Mouse (Mus musculus) liver, postnatal 0 days (tissue): ENCODE data around the gene Tmem258. TPM values are rescaled to one million over a fixed set of nuclear protein-coding genes. Genes with fewer than 3 reads are reported as not detected.

Experiments used
- ATAC-seq: fragments of 200-750 bp; cut with Nextera tagmentation; 2 replicates; pipeline ENCODE4 v1.8.0; 2017; ENCODE audit warnings: mild to moderate bottlenecking, moderate library complexity
- DNase-seq: peaks from one replicate; pipeline ENCODE4 v3.0.0-alpha.2; 2016
- H3K27ac ChIP-seq: fragments of 300-500 bp; sonication (generic); 2 replicates; pipeline ENCODE4 v1.5.1; 2014; ENCODE audit warnings: antibody characterized with exemption, moderate library complexity, mild to moderate bottlenecking, low read depth
- H3K27me3 ChIP-seq: fragments of 300-500 bp; sonication (generic); 2 replicates; pipeline ENCODE4 v1.6.1; 2014; ENCODE audit warnings: low read length, control low read depth, mixed read lengths; ENCODE audit not compliant: insufficient read depth
- H3K36me3 ChIP-seq: fragments of 300-500 bp; sonication (generic); replicated peaks from 2 replicates; pipeline ENCODE4 v1.6.1; 2014; ENCODE audit warnings: mild to moderate bottlenecking, control low read depth, low read length, moderate library complexity, mixed read lengths; ENCODE audit not compliant: insufficient read depth
- H3K4me1 ChIP-seq: fragments of 300-500 bp; sonication (generic); 2 replicates; pipeline ENCODE4 v1.6.1; 2014; ENCODE audit warnings: antibody characterized with exemption, mild to moderate bottlenecking, control low read depth; ENCODE audit not compliant: insufficient read depth
- H3K4me2 ChIP-seq: fragments of 300-500 bp; sonication (generic); 2 replicates; pipeline ENCODE4 v1.6.1; 2014; ENCODE audit warnings: low read depth, mild to moderate bottlenecking, low read length, moderate library complexity, mixed read lengths
- H3K4me3 ChIP-seq: fragments of 300-500 bp; sonication (generic); 2 replicates; pipeline ENCODE4 v1.5.1; 2014; ENCODE audit warnings: low read depth, low read length
- H3K9ac ChIP-seq: fragments of 300-500 bp; sonication (generic); replicated peaks from 2 replicates; pipeline ENCODE4 v1.6.1; 2014; ENCODE audit warnings: mild to moderate bottlenecking, moderate library complexity
- H3K9me3 ChIP-seq: fragments of 300-500 bp; sonication (generic); 2 replicates; pipeline ENCODE4 v1.6.1; 2016; ENCODE audit warnings: mild to moderate bottlenecking, control low read depth, low read length, mixed read lengths
- CTCF ChIP-seq: sonication (generic); IDR thresholded peaks from 2 replicates; pipeline ENCODE4 v1.5.1; 2016; ENCODE audit warnings: antibody characterized with exemption, low read depth
- EP300 ChIP-seq: IDR thresholded peaks from 2 replicates; pipeline ENCODE4 v1.6.1; 2016; ENCODE audit warnings: antibody characterized with exemption, low read depth, mild to moderate bottlenecking
- WGBS: fragments of 180-500 bp; shearing (Covaris S2); extraction: QIAGEN DNeasy Blood & Tissue Kit; methylation state at CpG from one replicate; pipeline ENCODE4 v1.1.7; 2014; ENCODE audit not compliant: insufficient replicate concordance; 5-methylcytosine and 5-hydroxymethylcytosine counted together
- microRNA-seq: library from miRNA; unstranded; fragments of <30 nt; microRNA quantifications from one replicate; pipeline ENCODE4, GENCODE M21; 2016
- polyA plus RNA-seq: library from polyadenylated mRNA; unstranded; fragments of >200 nt; fragmentation: Nextera tagmentation; extraction: Ambion mirVana; gene quantifications from 2 replicates; pipeline ENCODE4 v1.2.1, GENCODE M21; 2015

The Tmem258 gene
- polyA plus RNA-seq, 1 experiment from 2014 or later, result 195 TPM

DNA sequence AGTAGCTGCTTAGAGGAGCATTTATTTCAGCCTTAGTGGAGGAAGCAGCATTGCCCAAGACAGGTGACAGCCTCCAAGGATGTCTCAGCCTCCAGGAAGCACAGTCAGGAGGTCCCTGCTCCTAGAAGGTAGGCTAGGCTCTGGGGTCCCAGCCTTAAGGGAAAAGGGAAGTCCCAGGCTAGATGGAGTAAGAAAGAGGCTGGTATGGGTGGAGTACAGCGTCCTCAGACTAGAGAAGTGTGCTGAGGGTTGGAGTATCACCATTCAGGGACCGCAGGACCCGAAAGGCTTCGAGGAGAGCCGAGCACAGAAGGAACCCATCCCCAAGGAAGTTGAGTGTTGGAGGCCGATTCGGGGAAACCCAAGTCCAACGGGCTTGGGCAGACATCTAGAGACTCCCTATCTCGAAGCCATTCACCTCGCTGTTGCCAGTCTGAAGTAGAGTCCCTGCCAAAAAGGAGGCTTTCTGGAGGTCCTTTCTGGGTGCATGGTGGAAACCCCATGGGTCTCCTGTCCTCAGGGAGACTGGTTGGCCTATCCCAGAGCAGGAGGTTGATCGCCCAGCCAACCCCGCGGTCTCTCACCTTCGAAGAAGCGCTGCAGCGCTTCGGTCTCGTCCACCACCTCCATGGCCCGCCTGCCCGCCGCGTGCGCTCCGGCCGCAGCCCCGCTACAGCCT, 36.3 kb downstream of the Tmem258 start:
- H3K4me1 ChIP-seq, result peaks cover 20% of the 10 kb centered on the region
- peak overlapping the region; percentile 48 for H3K4me3 ChIP-seq
- no peaks in the 10 kb centered on the region for H3K36me3 ChIP-seq
- TF ChIP-seq EP300, result no peak
- TF ChIP-seq CTCF, result no peak
- DNase-seq (no peak), ATAC-seq (peak; percentile 20)
- H3K9me3 ChIP-seq, result no peaks in the 10 kb centered on the region
- H3K27ac ChIP-seq, result peak overlapping the region; percentile 2; the same call in 1 of the 2 replicates
- peak overlapping the region; percentile 55 for H3K9ac ChIP-seq
- no peaks in the 10 kb centered on the region for H3K27me3 ChIP-seq
- WGBS, result 2% methylated on average over 26 of the region's 26 CpGs
- H3K4me2 ChIP-seq, result peak overlapping the region; percentile 86

DNA sequence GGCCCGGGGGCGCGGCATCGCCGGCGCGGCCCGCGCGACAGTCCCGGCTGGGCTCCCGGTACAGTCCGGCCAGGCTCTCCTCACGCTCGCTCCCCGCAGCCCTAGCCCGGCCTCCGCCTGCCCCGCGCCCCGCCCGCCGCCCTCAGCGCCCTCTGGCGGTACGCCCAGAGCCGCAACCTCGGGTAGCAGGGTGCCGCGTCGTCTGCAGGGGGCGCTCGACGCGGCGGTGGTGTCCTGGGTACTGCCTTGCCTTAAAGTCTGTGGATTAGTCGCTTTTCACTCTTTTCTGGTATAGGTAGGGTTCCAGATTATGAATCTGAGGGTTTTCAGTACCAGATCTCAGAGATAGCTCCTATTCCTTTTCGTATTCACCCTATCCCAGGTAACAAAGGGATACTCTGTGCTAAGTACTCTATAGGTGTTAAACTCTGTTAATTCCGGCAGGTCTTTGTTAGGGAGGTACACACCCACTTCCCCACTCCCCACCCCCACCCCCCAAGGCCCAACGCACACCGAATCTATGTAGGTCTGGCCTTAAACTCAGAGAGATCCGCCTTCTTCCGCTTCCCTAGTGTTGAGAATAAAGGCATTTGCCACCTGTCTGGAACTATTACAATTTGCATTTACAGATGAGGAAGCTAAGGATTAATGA, 37.0 kb downstream of the Tmem258 start, which contains the start of gene Myrf:
Gene Myrf, minus strand, starts transcription at position 95 of the 652 bp plus-strand sequence.
- TF ChIP-seq CTCF, result peak; percentile 97
- no peak for TF ChIP-seq EP300
- no peaks in the 10 kb centered on the region for H3K36me3 ChIP-seq
- peak; percentile 68 for ATAC-seq
- H3K4me3 ChIP-seq, result peak within 1 kb of the TSS; percentile 48
- H3K9me3 ChIP-seq, result no peaks in the 10 kb centered on the region
- peak; percentile 89 for DNase-seq
- no peaks in the 10 kb centered on the region for H3K27me3 ChIP-seq
- 8% methylated on average over 43 of the region's 43 CpGs for WGBS
- H3K9ac ChIP-seq, result peak within 1 kb of the TSS; percentile 55
- H3K4me1 ChIP-seq, result peaks cover 17% of the 10 kb centered on the region
- H3K4me2 ChIP-seq, result peak within 1 kb of the TSS; percentile 86
- peak within 1 kb of the TSS; percentile 2; the same call in 1 of the 2 replicates for H3K27ac ChIP-seq

DNA sequence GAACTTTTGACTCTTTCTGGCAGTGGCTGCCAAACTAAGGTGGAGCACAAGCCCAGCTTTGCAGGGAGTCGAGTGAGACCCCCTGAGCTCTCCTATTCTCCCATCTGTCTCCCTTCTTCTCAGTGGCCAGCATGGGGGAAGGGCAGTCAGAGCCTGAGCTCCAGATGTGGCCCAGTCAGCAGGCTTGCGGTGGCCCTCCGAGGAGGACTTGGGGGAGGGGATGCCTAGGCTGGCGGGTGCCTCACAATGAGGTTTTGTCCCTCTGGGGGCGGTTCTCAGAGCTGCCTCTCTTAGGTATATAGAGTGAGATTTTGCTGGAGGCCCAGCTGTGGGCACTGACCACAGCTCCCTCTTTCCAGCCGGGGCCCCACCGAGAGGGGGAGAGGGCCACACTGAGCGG, 39.1 kb downstream of the Tmem258 start:
- no peak for ATAC-seq
- no peaks in the 10 kb centered on the region for H3K27me3 ChIP-seq
- WGBS, result 39% methylated on average over 8 of the region's 8 CpGs

DNA sequence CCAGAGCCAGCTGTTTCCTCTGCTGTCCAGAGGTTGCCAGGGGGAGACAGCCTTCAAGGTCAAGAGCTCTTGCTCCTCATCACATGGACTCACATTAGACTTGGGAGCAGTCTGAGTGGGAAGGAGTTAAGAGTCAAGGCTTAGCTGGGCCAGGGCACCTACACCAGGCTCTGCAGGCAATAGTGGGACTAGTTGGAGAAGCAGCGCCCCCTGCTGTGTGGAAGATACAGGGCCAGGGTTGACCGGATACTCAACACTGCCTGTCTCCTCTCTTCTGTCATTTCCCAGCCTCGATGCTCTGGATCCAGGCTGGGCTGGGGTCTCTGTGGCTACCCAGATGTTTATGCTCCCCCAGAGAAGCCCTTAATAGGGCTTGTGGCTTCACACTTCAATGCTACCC, 40.4 kb downstream of the Tmem258 start:
- Histone ChIP-seq H3K4me1 (peaks cover 6% of the 10 kb centered on the region; the same call in 1 of the 2 replicates), H3K36me3 (no peaks in the 10 kb centered on the region), H3K9ac (no peak overlapping the region), H3K27ac (no peak overlapping the region), H3K27me3 (no peaks in the 10 kb centered on the region), H3K4me3 (no peak overlapping the region), H3K4me2 (no peak overlapping the region), H3K9me3 (no peaks in the 10 kb centered on the region)
- 11% methylated on average over 3 of the region's 3 CpGs for WGBS
- TF ChIP-seq EP300 (no peak), CTCF (peak; percentile 78)
- DNase-seq, result peak; percentile 80
- 0 out of 2 replicates have a peak, but pooled peaks have one; percentile 24 for ATAC-seq

More for the DNA sequence above, 39.1 kb downstream of the Tmem258 start:
- no peak overlapping the region for H3K4me3 ChIP-seq
- peaks cover 14% of the 10 kb centered on the region for H3K4me1 ChIP-seq
- H3K4me2 ChIP-seq, result no peak overlapping the region
- H3K9me3 ChIP-seq, result no peaks in the 10 kb centered on the region
- no peak for DNase-seq
- no peaks in the 10 kb centered on the region for H3K36me3 ChIP-seq
- no peak overlapping the region for H3K27ac ChIP-seq
- no peak overlapping the region for H3K9ac ChIP-seq
- TF ChIP-seq CTCF (no peak), EP300 (no peak)

DNA sequence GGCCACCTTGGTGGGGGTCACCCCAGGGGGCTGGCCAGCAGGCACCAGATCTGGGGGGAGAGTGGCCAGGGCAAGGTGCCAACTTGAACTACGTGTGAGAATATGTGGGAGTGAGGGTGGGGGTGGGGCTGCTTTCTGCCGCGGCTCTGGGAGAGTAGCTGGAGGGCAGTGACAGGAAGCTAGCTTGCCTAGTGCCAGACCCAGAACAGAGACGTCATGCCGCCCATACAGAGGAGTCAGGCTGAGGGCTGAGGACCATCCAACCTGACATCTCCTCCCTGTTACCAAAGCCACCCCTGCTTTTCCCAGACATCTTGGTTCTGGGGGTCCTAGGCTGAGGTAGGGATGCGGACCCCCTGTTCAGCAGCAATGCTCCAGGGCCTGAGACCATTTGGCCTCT, 43.4 kb downstream of the Tmem258 start:
- 22% methylated on average over 6 of the region's 6 CpGs for WGBS
- H3K4me2 ChIP-seq, result no peak overlapping the region
- H3K27ac ChIP-seq, result no peak overlapping the region
- no peak for TF ChIP-seq CTCF
- TF ChIP-seq EP300, result no peak
- H3K27me3 ChIP-seq, result no peaks in the 10 kb centered on the region
- no peak overlapping the region for H3K9ac ChIP-seq
- no peak for DNase-seq
- H3K36me3 ChIP-seq, result no peaks in the 10 kb centered on the region
- H3K4me1 ChIP-seq, result no peaks in the 10 kb centered on the region
- H3K4me3 ChIP-seq, result no peak overlapping the region
- no peaks in the 10 kb centered on the region for H3K9me3 ChIP-seq
- ATAC-seq, result no peak

DNA sequence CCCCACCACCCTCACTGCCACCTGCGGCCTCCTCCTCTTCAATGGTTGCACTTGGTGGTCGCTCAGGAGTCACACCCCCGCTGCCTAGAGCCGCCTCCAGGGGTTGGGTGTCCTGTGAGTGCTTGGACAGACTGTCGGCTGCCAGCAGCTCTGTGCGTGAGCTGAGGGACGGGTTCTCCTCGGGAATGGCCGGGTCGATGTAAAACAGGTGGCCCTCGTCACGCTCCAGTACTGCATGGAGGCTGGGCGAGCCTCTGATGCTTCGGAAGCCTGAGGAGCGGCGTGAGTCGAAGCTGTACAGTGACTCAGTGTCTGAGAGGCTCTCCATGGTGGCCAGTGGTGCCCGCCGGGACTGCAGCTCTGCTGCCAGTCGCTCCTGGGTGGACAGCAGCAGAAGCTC, 44.3 kb downstream of the Tmem258 start:
- Histone ChIP-seq H3K27ac (no peak overlapping the region), H3K9me3 (no peaks in the 10 kb centered on the region), H3K9ac (no peak overlapping the region), H3K4me2 (no peak overlapping the region), H3K27me3 (no peaks in the 10 kb centered on the region), H3K4me3 (no peak overlapping the region), H3K4me1 (no peaks in the 10 kb centered on the region), H3K36me3 (no peaks in the 10 kb centered on the region)
- ATAC-seq (no peak), DNase-seq (no peak)
- WGBS, result 55% methylated on average over 20 of the region's 20 CpGs
- no peak for TF ChIP-seq CTCF

Small RNA genes within 50 kb of the gene (microRNA-seq; reads per million reads assigned to microRNA genes)
- gene Mir6993, result 2.0 reads per million

Other genes starting within 250 kb of the Tmem258 start
- 4,793 and 5,083 TPM in 2 replicates for gene Fth1, start 223.4 kb upstream of the Tmem258 start, polyA plus RNA-seq
- gene Best1, start 202.4 kb upstream of the Tmem258 start, polyA plus RNA-seq, result 0.08 and 0.13 TPM in 2 replicates
- 74.9 and 80.9 TPM in 2 replicates for gene Rab3il1, start 202.3 kb upstream of the Tmem258 start, polyA plus RNA-seq
- 1.7 and 2.0 TPM in 2 replicates for gene Fads3, start 162.4 kb upstream of the Tmem258 start, polyA plus RNA-seq
- gene Fads2, start 102.3 kb upstream of the Tmem258 start, polyA plus RNA-seq, result 203 and 216 TPM in 2 replicates
- gene Fads1, start 21.1 kb upstream of the Tmem258 start, polyA plus RNA-seq, result 88.0 and 97.1 TPM in 2 replicates
- gene Fen1, start 155 bp downstream of the Tmem258 start, polyA plus RNA-seq, result 59.4 and 67.0 TPM in 2 replicates
- 2.1 and 2.5 TPM in 2 replicates for gene Myrf, start 36.7 kb downstream of the Tmem258 start, polyA plus RNA-seq
- gene Dagla, start 100.9 kb downstream of the Tmem258 start, polyA plus RNA-seq, result 0.21 and 0.28 TPM in 2 replicates
- gene Syt7, start 185.1 kb downstream of the Tmem258 start, polyA plus RNA-seq, result 0.04 and 0.24 TPM in 2 replicates